Mouse (Mus musculus) heart, embryonic 13.5 days (tissue): ENCODE measurements around the gene Tti1. TPM values are rescaled to one million over a fixed set of nuclear protein-coding genes. Genes with fewer than 3 reads are reported as not detected.

Source experiments
- ATAC-seq: fragments of 200-750 bp; cut with Nextera tagmentation; 2 replicates; pipeline ENCODE4 v1.8.0; 2017; ENCODE audit warnings: moderate TSS enrichment; ENCODE audit not compliant: insufficient number of reproducible peaks, low FRiP score, low TSS enrichment; ENCODE audit errors: extremely low read depth
- H3K27ac ChIP-seq: fragments of 300-500 bp; sonication (generic); replicated peaks from 2 replicates; pipeline ENCODE4 v1.5.1; 2015; ENCODE audit warnings: moderate library complexity, mild to moderate bottlenecking, inconsistent platforms
- H3K27me3 ChIP-seq: fragments of 300-500 bp; sonication (generic); replicated peaks from 2 replicates; pipeline ENCODE4 v1.6.1; 2015; ENCODE audit warnings: mild to moderate bottlenecking, inconsistent platforms
- H3K36me3 ChIP-seq: fragments of 300-500 bp; sonication (generic); 2 replicates; pipeline ENCODE4 v1.6.1; 2015; ENCODE audit warnings: mild to moderate bottlenecking, inconsistent platforms
- H3K4me1 ChIP-seq: fragments of 300-500 bp; sonication (generic); 2 replicates; pipeline ENCODE4 v1.6.1; 2015; ENCODE audit warnings: inconsistent platforms
- H3K4me2 ChIP-seq: fragments of 300-500 bp; sonication (generic); 2 replicates; pipeline ENCODE4 v1.6.1; 2015; ENCODE audit warnings: inconsistent platforms, mild to moderate bottlenecking, moderate library complexity
- H3K4me3 ChIP-seq: fragments of 300-500 bp; sonication (generic); 2 replicates; pipeline ENCODE4 v1.5.1; 2015; ENCODE audit warnings: moderate library complexity, mild to moderate bottlenecking, inconsistent platforms
- H3K9ac ChIP-seq: fragments of 300-500 bp; sonication (generic); 2 replicates; pipeline ENCODE4 v1.6.1; 2015; ENCODE audit warnings: inconsistent platforms, mild to moderate bottlenecking, moderate library complexity
- H3K9me3 ChIP-seq: fragments of 300-500 bp; sonication (generic); 2 replicates; pipeline ENCODE4 v1.6.1; 2016; ENCODE audit warnings: inconsistent platforms
- WGBS: fragments of 180-500 bp; shearing (Covaris S2); methylation state at CpG from one replicate; pipeline ENCODE4 v1.1.7; 2015; ENCODE audit warnings: mixed read lengths; 5-methylcytosine and 5-hydroxymethylcytosine counted together
- polyA plus RNA-seq: library from polyadenylated mRNA; unstranded; fragments of >200 nt; fragmentation: Nextera tagmentation; extraction: Ambion mirVana; gene quantifications from 2 replicates; pipeline ENCODE4 v1.2.1, GENCODE M21; 2015

The Tti1 gene
- polyA plus RNA-seq = 22.1 and 24.5 TPM in 2 replicates

- Histone ChIP-seq H3K27ac (peak within 1 kb of the TSS; percentile 96), H3K9me3 (no peaks in the 10 kb centered on the region), H3K9ac (peak within 1 kb of the TSS; percentile 99), H3K4me1 (peaks cover 47% of the 10 kb centered on the region), H3K36me3 (no peaks in the 10 kb centered on the region), H3K4me3 (peak within 1 kb of the TSS; percentile 99), H3K4me2 (peak within 1 kb of the TSS; percentile 91), H3K27me3 (no peaks in the 10 kb centered on the region)
- ATAC-seq = peak; percentile 82
- WGBS = under 1% methylated on average over 48 of the region's 52 CpGs
Measured at GRCm38 (mm10) chr2:158028354-158028863, at the start of gene Tti1, which contains the start of gene Rprd1b. Tti1 (minus strand) TSS chr2:158028433. Rprd1b (plus strand) TSS chr2:158028497.

GRCm38 (mm10) chr2:158077981-158078380 lies 49.7 kb upstream of the Tti1 start:
- Histone ChIP-seq H3K27ac (no peak overlapping the region), H3K36me3 (peaks cover 55% of the 10 kb centered on the region), H3K9me3 (no peaks in the 10 kb centered on the region), H3K9ac (no peak overlapping the region), H3K4me2 (no peak overlapping the region), H3K4me3 (no peak overlapping the region), H3K27me3 (no peaks in the 10 kb centered on the region), H3K4me1 (peaks cover 21% of the 10 kb centered on the region)
- 72% methylated on average over 2 of the region's 2 CpGs for WGBS
- ATAC-seq = no peak

- WGBS = 86% methylated on average over 6 of the region's 6 CpGs
- Histone ChIP-seq H3K27ac (no peak overlapping the region), H3K4me3 (no peak overlapping the region), H3K27me3 (no peaks in the 10 kb centered on the region), H3K4me2 (no peak overlapping the region), H3K9ac (no peak overlapping the region), H3K36me3 (peaks cover 67% of the 10 kb centered on the region), H3K4me1 (peaks cover 32% of the 10 kb centered on the region), H3K9me3 (no peaks in the 10 kb centered on the region)
- no peak for ATAC-seq
Measured at GRCm38 (mm10) chr2:158076690-158077089, 48.5 kb upstream of the Tti1 start.

GRCm38 (mm10) chr2:158074835-158075234 lies 46.6 kb upstream of the Tti1 start:
- Histone ChIP-seq H3K4me1 (peaks cover 36% of the 10 kb centered on the region), H3K9me3 (no peaks in the 10 kb centered on the region), H3K9ac (no peak overlapping the region), H3K36me3 (peaks cover 84% of the 10 kb centered on the region), H3K4me3 (no peak overlapping the region), H3K27me3 (no peaks in the 10 kb centered on the region), H3K4me2 (no peak overlapping the region), H3K27ac (no peak overlapping the region)
- 92% methylated on average over 5 of the region's 5 CpGs for WGBS
- no peak for ATAC-seq

GRCm38 (mm10) chr2:158071633-158071995 lies 43.4 kb upstream of the Tti1 start:
- no peaks in the 10 kb centered on the region for H3K9me3 ChIP-seq
- H3K4me2 ChIP-seq = no peak overlapping the region
- H3K27ac ChIP-seq = peak overlapping the region; percentile 85
- 76% methylated on average over 5 of the region's 5 CpGs for WGBS
- H3K4me1 ChIP-seq = peaks cover 44% of the 10 kb centered on the region
- no peak for ATAC-seq
- no peaks in the 10 kb centered on the region for H3K27me3 ChIP-seq
- peaks cover 84% of the 10 kb centered on the region for H3K36me3 ChIP-seq
- no peak overlapping the region for H3K9ac ChIP-seq
- no peak overlapping the region for H3K4me3 ChIP-seq

- 53% methylated on average over 3 of the region's 3 CpGs for WGBS
Measured at GRCm38 (mm10) chr2:158070885-158071632, 42.8 kb upstream of the Tti1 start.

GRCm38 (mm10) chr2:158068444-158068971 lies 40.3 kb upstream of the Tti1 start:
- Histone ChIP-seq H3K27me3 (no peaks in the 10 kb centered on the region), H3K4me3 (no peak overlapping the region), H3K9ac (no peak overlapping the region), H3K4me1 (peaks cover 72% of the 10 kb centered on the region), H3K36me3 (peaks cover 59% of the 10 kb centered on the region), H3K4me2 (no peak overlapping the region), H3K27ac (no peak overlapping the region), H3K9me3 (no peaks in the 10 kb centered on the region)
- ATAC-seq = no peak

More at GRCm38 (mm10) chr2:158070885-158071632, 42.8 kb upstream of the Tti1 start:
- Histone ChIP-seq H3K4me2 (no peak overlapping the region), H3K4me3 (no peak overlapping the region), H3K27ac (peak overlapping the region; percentile 85), H3K27me3 (no peaks in the 10 kb centered on the region), H3K36me3 (peaks cover 79% of the 10 kb centered on the region), H3K9ac (no peak overlapping the region; the same call in 1 of the 2 replicates), H3K9me3 (no peaks in the 10 kb centered on the region), H3K4me1 (peaks cover 48% of the 10 kb centered on the region)
- ATAC-seq = no peak

- peak overlapping the region; percentile 93 for H3K27ac ChIP-seq
- 92% methylated on average over 5 of the region's 5 CpGs for WGBS
- H3K9ac ChIP-seq = peak overlapping the region; percentile 61
- no peak overlapping the region for H3K4me2 ChIP-seq
- H3K27me3 ChIP-seq = no peaks in the 10 kb centered on the region
- no peaks in the 10 kb centered on the region for H3K9me3 ChIP-seq
- no peak overlapping the region for H3K4me3 ChIP-seq
- H3K36me3 ChIP-seq = peaks cover 57% of the 10 kb centered on the region
- H3K4me1 ChIP-seq = peaks cover 68% of the 10 kb centered on the region
- ATAC-seq = no peak
Measured at GRCm38 (mm10) chr2:158067260-158067824, 39.1 kb upstream of the Tti1 start.

- no peaks in the 10 kb centered on the region for H3K9me3 ChIP-seq
- peak overlapping the region; percentile 93 for H3K27ac ChIP-seq
- peaks cover 57% of the 10 kb centered on the region for H3K36me3 ChIP-seq
- peak overlapping the region; percentile 49 for H3K4me2 ChIP-seq
- H3K27me3 ChIP-seq = no peaks in the 10 kb centered on the region
- H3K4me1 ChIP-seq = peaks cover 60% of the 10 kb centered on the region
- peak; percentile 48; the same call in 1 of the 2 replicates for ATAC-seq
- H3K9ac ChIP-seq = peak overlapping the region; percentile 61
- H3K4me3 ChIP-seq = no peak overlapping the region
Measured at GRCm38 (mm10) chr2:158066456-158066855, 38.2 kb upstream of the Tti1 start.

GRCm38 (mm10) chr2:158065064-158065463 lies 36.8 kb upstream of the Tti1 start:
- Histone ChIP-seq H3K27ac (peak overlapping the region; percentile 93), H3K4me2 (no peak overlapping the region), H3K27me3 (no peaks in the 10 kb centered on the region), H3K9me3 (no peaks in the 10 kb centered on the region), H3K36me3 (peaks cover 58% of the 10 kb centered on the region), H3K4me1 (peaks cover 48% of the 10 kb centered on the region), H3K9ac (no peak overlapping the region), H3K4me3 (no peak overlapping the region)
- peak; percentile 45; the same call in 1 of the 2 replicates for ATAC-seq
- WGBS = 37% methylated on average over 5 of the region's 5 CpGs

- H3K36me3 ChIP-seq = peaks cover 61% of the 10 kb centered on the region
- ATAC-seq = no peak
- H3K4me2 ChIP-seq = no peak overlapping the region
- no peaks in the 10 kb centered on the region for H3K9me3 ChIP-seq
- no peak overlapping the region for H3K9ac ChIP-seq
- peaks cover 48% of the 10 kb centered on the region for H3K4me1 ChIP-seq
- peak overlapping the region; percentile 93 for H3K27ac ChIP-seq
- no peaks in the 10 kb centered on the region for H3K27me3 ChIP-seq
- 23% methylated on average over 3 of the region's 3 CpGs for WGBS
- no peak overlapping the region for H3K4me3 ChIP-seq
Measured at GRCm38 (mm10) chr2:158064571-158065048, 36.4 kb upstream of the Tti1 start.
